Mouse (Mus musculus) neural tube, embryonic 11.5 days (tissue): ENCODE measurements around the gene Abtb2. TPM values are rescaled to one million over a fixed set of nuclear protein-coding genes. Genes with fewer than 3 reads are reported as not detected.
A peak's percentile ranks its signal among the peaks of the same experiment; 100 is the strongest.

Experiments
- ATAC-seq: fragments of 200-750 bp; cut with Nextera tagmentation; 2 replicates; pipeline ENCODE4 v1.8.0; 2017; ENCODE audit warnings: moderate number of reproducible peaks, mild to moderate bottlenecking, moderate TSS enrichment, moderate library complexity; ENCODE audit not compliant: insufficient read depth, low FRiP score, low TSS enrichment
- DNase-seq: peaks from one replicate; pipeline ENCODE4 v3.0.0-alpha.2; 2015; ENCODE audit warnings: low spot score
- H3K27ac ChIP-seq: fragments of 300-500 bp; sonication (generic); 2 replicates; pipeline ENCODE4 v1.5.1; 2014; ENCODE audit warnings: low read depth, mild to moderate bottlenecking, low read length
- H3K27me3 ChIP-seq: fragments of 300-500 bp; sonication (generic); 2 replicates; pipeline ENCODE4 v1.6.1; 2014; ENCODE audit warnings: mild to moderate bottlenecking, low read length, mixed read lengths; ENCODE audit not compliant: control insufficient read depth, insufficient read depth
- H3K36me3 ChIP-seq: fragments of 300-500 bp; sonication (generic); 2 replicates; pipeline ENCODE4 v1.6.1; 2014; ENCODE audit warnings: mild to moderate bottlenecking, low read length, moderate library complexity, mixed read lengths; ENCODE audit not compliant: control insufficient read depth, insufficient read depth
- H3K4me1 ChIP-seq: fragments of 300-500 bp; sonication (generic); 2 replicates; pipeline ENCODE4 v1.6.1; 2014; ENCODE audit warnings: low read length, mixed read lengths; ENCODE audit not compliant: control insufficient read depth, insufficient read depth
- H3K4me2 ChIP-seq: fragments of 300-500 bp; sonication (generic); 2 replicates; pipeline ENCODE4 v1.6.1; 2014; ENCODE audit warnings: low read depth, mild to moderate bottlenecking, moderate library complexity
- H3K4me3 ChIP-seq: fragments of 300-500 bp; sonication (generic); 2 replicates; pipeline ENCODE4 v1.5.1; 2014; ENCODE audit warnings: low read depth, low read length
- H3K9ac ChIP-seq: fragments of 300-500 bp; sonication (generic); 2 replicates; pipeline ENCODE4 v1.6.1; 2014; ENCODE audit warnings: mild to moderate bottlenecking, low read length
- H3K9me3 ChIP-seq: fragments of 300-500 bp; sonication (generic); 2 replicates; pipeline ENCODE4 v1.6.1; 2016; ENCODE audit warnings: low read length; ENCODE audit not compliant: control insufficient read depth
- WGBS: fragments of 180-500 bp; shearing (Covaris S2); extraction: QIAGEN DNeasy Blood & Tissue Kit; methylation state at CpG from one replicate; pipeline ENCODE4 v1.1.7; 2014; 5-methylcytosine and 5-hydroxymethylcytosine counted together
- polyA plus RNA-seq: library from polyadenylated mRNA; unstranded; fragments of >200 nt; fragmentation: Nextera tagmentation; extraction: Ambion mirVana; gene quantifications from 2 replicates; pipeline ENCODE4 v1.2.1, GENCODE M21; 2014

Gene Abtb2
- polyA plus RNA-seq, 1 experiment from 2014 or later = 15.6 TPM

DNA sequence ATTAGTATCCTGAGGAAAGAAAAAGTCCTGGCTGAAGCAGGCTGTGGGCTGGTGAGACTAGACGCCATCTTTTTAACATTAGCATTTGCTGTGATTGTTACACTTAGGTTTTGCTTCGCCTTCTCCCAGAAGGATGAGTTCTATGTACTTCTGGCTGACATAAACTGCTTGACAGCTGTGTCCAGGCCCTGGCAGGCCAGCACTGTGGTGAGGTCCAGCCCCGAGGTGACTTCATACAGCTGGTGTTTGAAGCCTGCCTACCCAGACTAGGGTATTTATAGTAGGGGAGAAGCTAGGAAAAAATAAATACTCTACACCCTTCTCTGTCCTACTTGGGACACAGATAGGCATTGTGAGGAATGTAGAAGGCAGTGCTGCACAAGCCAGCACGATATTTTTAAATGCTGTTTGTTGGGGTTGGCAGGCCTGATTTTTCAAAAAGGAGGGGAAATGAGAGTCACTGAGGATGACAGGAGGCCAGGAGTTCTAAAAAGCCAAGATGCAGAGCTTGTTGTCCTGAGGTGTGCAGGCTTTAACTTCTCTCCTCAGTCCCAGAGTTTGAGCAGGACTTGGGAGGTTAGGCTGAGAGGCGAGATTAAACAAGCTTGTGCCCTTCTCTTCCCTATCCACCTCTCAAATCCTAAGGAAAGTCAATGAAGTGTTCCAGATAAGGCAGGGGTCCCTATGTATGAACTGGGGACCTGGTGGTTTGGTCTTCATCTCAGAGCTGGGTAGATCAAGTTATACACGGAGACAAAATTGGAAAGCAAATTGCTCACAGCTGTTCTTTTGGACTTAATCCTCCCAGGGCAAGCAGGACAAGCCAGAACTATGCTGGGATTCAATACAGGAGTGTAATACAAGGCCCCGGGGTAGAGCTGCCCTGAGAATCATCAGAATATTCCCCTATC lies 11.9 kb downstream of the Abtb2 start:
- WGBS = 81% methylated on average over 7 of the region's 7 CpGs

GRCm38 (mm10) chr2:103578663-103579213 lies 12.6 kb downstream of the Abtb2 start:
- Histone ChIP-seq H3K27ac (no peak overlapping the region), H3K9me3 (no peaks in the 10 kb centered on the region), H3K4me2 (no peak overlapping the region), H3K4me3 (no peak overlapping the region), H3K4me1 (peaks cover 7% of the 10 kb centered on the region; the same call in 1 of the 2 replicates), H3K36me3 (no peaks in the 10 kb centered on the region), H3K9ac (no peak overlapping the region), H3K27me3 (no peaks in the 10 kb centered on the region)
- no peak for DNase-seq
- ATAC-seq = no peak
- 93% methylated on average over 10 of the region's 10 CpGs for WGBS

More for the DNA sequence above, 11.9 kb downstream of the Abtb2 start:
- Histone ChIP-seq H3K4me2 (no peak overlapping the region), H3K9ac (no peak overlapping the region), H3K27ac (no peak overlapping the region), H3K36me3 (no peaks in the 10 kb centered on the region), H3K9me3 (no peaks in the 10 kb centered on the region), H3K27me3 (no peaks in the 10 kb centered on the region), H3K4me1 (peaks cover 6% of the 10 kb centered on the region; the same call in 1 of the 2 replicates), H3K4me3 (no peak overlapping the region)
- DNase-seq (no peak), ATAC-seq (no peak)

DNA sequence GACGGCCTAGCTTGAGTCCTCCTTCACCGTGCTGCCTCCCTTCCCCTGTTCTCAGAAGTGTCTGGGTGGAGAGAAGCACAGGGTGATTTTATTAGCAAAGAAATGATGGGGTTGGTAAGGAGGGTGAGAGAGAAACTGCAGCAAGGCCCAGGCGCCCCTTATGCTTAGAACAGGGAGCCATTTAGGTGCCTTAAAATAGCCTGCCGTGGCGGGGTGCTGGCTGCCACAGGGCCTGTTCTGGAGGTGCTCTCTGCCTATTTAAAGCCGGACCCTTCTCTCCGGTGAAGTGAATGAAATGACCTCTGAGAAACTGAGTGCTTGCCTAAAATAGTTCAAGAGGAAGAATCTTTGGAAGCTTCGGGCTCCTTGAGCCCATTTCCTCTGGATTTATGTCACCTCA lies 14.6 kb downstream of the Abtb2 start:
- no peak overlapping the region for H3K27ac ChIP-seq
- ATAC-seq (no peak), DNase-seq (no peak)
- H3K27me3 ChIP-seq = no peaks in the 10 kb centered on the region
- H3K9ac ChIP-seq = no peak overlapping the region
- no peaks in the 10 kb centered on the region for H3K36me3 ChIP-seq
- no peak overlapping the region for H3K4me2 ChIP-seq
- peaks cover 7% of the 10 kb centered on the region; the same call in 1 of the 2 replicates for H3K4me1 ChIP-seq
- H3K4me3 ChIP-seq = no peak overlapping the region
- 68% methylated on average over 8 of the region's 8 CpGs for WGBS
- no peaks in the 10 kb centered on the region for H3K9me3 ChIP-seq

GRCm38 (mm10) chr2:103581369-103581897 lies 15.3 kb downstream of the Abtb2 start:
- H3K9ac ChIP-seq = no peak overlapping the region
- no peak overlapping the region for H3K4me2 ChIP-seq
- peak; percentile 34 for DNase-seq
- ATAC-seq = no peak
- no peak overlapping the region for H3K4me3 ChIP-seq
- 44% methylated on average over 7 of the region's 7 CpGs for WGBS
- H3K9me3 ChIP-seq = no peaks in the 10 kb centered on the region
- no peaks in the 10 kb centered on the region for H3K27me3 ChIP-seq
- peaks cover 7% of the 10 kb centered on the region; the same call in 1 of the 2 replicates for H3K4me1 ChIP-seq
- no peak overlapping the region for H3K27ac ChIP-seq
- H3K36me3 ChIP-seq = no peaks in the 10 kb centered on the region

DNA sequence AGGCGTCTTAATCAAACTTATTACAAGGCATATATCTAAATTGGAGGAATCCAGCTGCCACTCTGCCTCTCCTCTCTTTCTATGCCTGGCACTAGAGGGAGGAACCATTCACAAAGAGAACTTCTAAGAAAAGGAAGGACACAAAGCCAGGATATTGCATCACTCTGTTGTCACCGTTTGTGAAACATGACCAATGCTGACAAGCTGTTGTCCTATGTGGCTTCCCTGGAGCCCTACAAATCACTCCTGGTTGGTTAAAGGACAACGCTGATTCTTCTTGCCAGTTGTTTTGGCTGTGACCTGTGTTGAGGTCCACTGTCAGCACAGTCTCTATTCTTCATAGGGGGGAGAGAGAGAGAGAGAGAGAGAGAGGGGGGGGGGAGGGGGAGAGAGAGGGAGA lies 17.2 kb downstream of the Abtb2 start:
- no peaks in the 10 kb centered on the region for H3K36me3 ChIP-seq
- H3K27me3 ChIP-seq = no peaks in the 10 kb centered on the region
- 38% methylated on average over 3 of the region's 3 CpGs for WGBS
- no peak overlapping the region for H3K4me3 ChIP-seq
- no peak for DNase-seq
- ATAC-seq = no peak
- no peak overlapping the region for H3K9ac ChIP-seq
- peaks cover 7% of the 10 kb centered on the region; the same call in 1 of the 2 replicates for H3K4me1 ChIP-seq
- no peak overlapping the region for H3K27ac ChIP-seq
- H3K9me3 ChIP-seq = no peaks in the 10 kb centered on the region
- no peak overlapping the region for H3K4me2 ChIP-seq

DNA sequence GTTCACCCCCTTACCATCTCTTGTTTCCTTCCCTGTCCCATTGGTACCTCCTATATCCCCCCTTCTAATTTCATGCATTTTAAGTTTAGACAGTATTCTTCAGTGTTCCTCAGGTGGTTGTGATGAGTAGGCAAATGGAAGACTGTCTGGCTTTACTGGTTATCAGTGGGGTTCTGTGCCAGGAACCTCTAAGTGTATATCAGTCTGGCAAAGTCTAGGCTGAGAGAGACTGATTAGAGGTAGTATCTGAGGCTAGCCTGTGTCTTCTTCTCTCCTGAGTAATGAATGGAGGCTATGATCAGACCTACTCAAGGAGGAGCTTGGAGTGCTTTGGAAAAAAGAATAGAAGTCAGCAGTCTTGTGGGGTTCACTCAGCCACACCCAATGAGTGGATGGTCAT lies 18.0 kb downstream of the Abtb2 start:
- Histone ChIP-seq H3K36me3 (no peaks in the 10 kb centered on the region), H3K27ac (no peak overlapping the region), H3K4me3 (no peak overlapping the region), H3K9me3 (no peaks in the 10 kb centered on the region), H3K27me3 (no peaks in the 10 kb centered on the region), H3K4me2 (no peak overlapping the region), H3K9ac (no peak overlapping the region), H3K4me1 (peaks cover 7% of the 10 kb centered on the region; the same call in 1 of the 2 replicates)
- no peak for ATAC-seq
- DNase-seq = no peak

GRCm38 (mm10) chr2:103586423-103586822 lies 20.3 kb downstream of the Abtb2 start:
- Histone ChIP-seq H3K4me1 (peaks cover 7% of the 10 kb centered on the region; the same call in 1 of the 2 replicates), H3K9me3 (no peaks in the 10 kb centered on the region), H3K36me3 (no peaks in the 10 kb centered on the region), H3K4me2 (no peak overlapping the region), H3K4me3 (no peak overlapping the region), H3K27ac (no peak overlapping the region), H3K9ac (no peak overlapping the region), H3K27me3 (no peaks in the 10 kb centered on the region)
- no peak for ATAC-seq
- no peak for DNase-seq
- WGBS = 72% methylated on average over 3 of the region's 3 CpGs

- no peaks in the 10 kb centered on the region for H3K36me3 ChIP-seq
- ATAC-seq = no peak
- WGBS = 81% methylated on average over 5 of the region's 5 CpGs
Measured at GRCm38 (mm10) chr2:103588776-103589175, 22.7 kb downstream of the Abtb2 start.

More at GRCm38 (mm10) chr2:103588776-103589175, 22.7 kb downstream of the Abtb2 start:
- H3K9ac ChIP-seq = no peak overlapping the region
- H3K4me2 ChIP-seq = no peak overlapping the region
- no peaks in the 10 kb centered on the region for H3K9me3 ChIP-seq
- no peak overlapping the region for H3K4me3 ChIP-seq
- H3K4me1 ChIP-seq = peaks cover 5% of the 10 kb centered on the region; the same call in 1 of the 2 replicates
- no peak overlapping the region for H3K27ac ChIP-seq
- H3K27me3 ChIP-seq = no peaks in the 10 kb centered on the region
- no peak for DNase-seq
